Mouse (Mus musculus): Measurements from ENCODE around the gene Sgca.

Gene Sgca

GRCm38 (mm10) chr11:95001584-95002347 lies 25.6 kb upstream of the Sgca start:
- in situ Hi-C loops (cut with MseI, MboI): no loop called here

GRCm38 (mm10) chr11:95001058-95001457 lies 24.9 kb upstream of the Sgca start:
- in situ Hi-C loops (cut with MseI, MboI): no loop called here

- in situ Hi-C loops (cut with MseI, MboI): no loop called here
Observed at GRCm38 (mm10) chr11:95000548-95000947, 24.4 kb upstream of the Sgca start.

- in situ Hi-C loops (cut with MseI, MboI): no loop called here
Observed at GRCm38 (mm10) chr11:95000128-95000527, 24.0 kb upstream of the Sgca start.

- in situ Hi-C loops (cut with MseI, MboI): no loop called here
Observed at GRCm38 (mm10) chr11:94998041-94998531, 22.0 kb upstream of the Sgca start.

- in situ Hi-C loops (cut with MseI, MboI): no loop called here
Observed at GRCm38 (mm10) chr11:94997596-94997995, 21.5 kb upstream of the Sgca start.

GRCm38 (mm10) chr11:94996984-94997383 lies 20.9 kb upstream of the Sgca start:
- in situ Hi-C loops (cut with MseI, MboI): no loop called here

- in situ Hi-C loops (cut with MseI, MboI): no loop called here
Observed at GRCm38 (mm10) chr11:94996101-94996500, 20.0 kb upstream of the Sgca start.

- in situ Hi-C loops (cut with MseI, MboI): no loop called here
Observed at GRCm38 (mm10) chr11:94994947-94995772, 19.0 kb upstream of the Sgca start.

GRCm38 (mm10) chr11:94994208-94994814 lies 18.2 kb upstream of the Sgca start:
- in situ Hi-C loops (cut with MseI, MboI): no loop called here

- in situ Hi-C loops (cut with MseI, MboI): no loop called here
Observed at GRCm38 (mm10) chr11:94992754-94993606, 16.9 kb upstream of the Sgca start.

- in situ Hi-C loops (cut with MseI, MboI): no loop called here
Observed at GRCm38 (mm10) chr11:94992480-94992753, 16.3 kb upstream of the Sgca start.

GRCm38 (mm10) chr11:94991641-94992479 lies 15.7 kb upstream of the Sgca start:
- in situ Hi-C loops (cut with MseI, MboI): no loop called here

- in situ Hi-C loops (cut with MseI, MboI): no loop called here
Observed at GRCm38 (mm10) chr11:94990749-94991577, 14.8 kb upstream of the Sgca start, which contains the start of gene Ppp1r9b. TSS of gene Ppp1r9b (plus strand) at chr11:94991035.

- in situ Hi-C loops (cut with MseI, MboI): no loop called here
Observed at GRCm38 (mm10) chr11:94990102-94990748, 14.1 kb upstream of the Sgca start.

- in situ Hi-C loops (cut with MseI, MboI): no loop called here
Observed at GRCm38 (mm10) chr11:94989562-94990017, 13.5 kb upstream of the Sgca start.

- in situ Hi-C loops (cut with MseI, MboI): no loop called here
Observed at GRCm38 (mm10) chr11:94988780-94989561, 12.8 kb upstream of the Sgca start.

- in situ Hi-C loops (cut with MseI, MboI): no loop called here
Observed at GRCm38 (mm10) chr11:94987851-94988250, 11.7 kb upstream of the Sgca start.

All from mouse trophoblast stem cell (cell line).